Mouse (Mus musculus) midbrain, embryonic 13.5 days (tissue): ENCODE measurements at regions not wholly inside any gene's neighbourhood (a gene's known extent, or its start where the extent isn't known, plus 50 kb on each side); places are given as distances from the start of the nearest gene placed in this dataset.
"Not testable (repeated sequence)": the region's sequence is repeated elsewhere in the genome, so short reads cannot be mapped to it uniquely, and the experiment has no call there.

Source experiments
- ATAC-seq: fragments of 200-750 bp; cut with Nextera tagmentation; 2 replicates; pipeline ENCODE4 v1.8.0; 2017; ENCODE audit warnings: mild to moderate bottlenecking, moderate TSS enrichment, moderate library complexity
- H3K27ac ChIP-seq: fragments of 300-500 bp; sonication (generic); 2 replicates; pipeline ENCODE4 v1.5.1; 2015; ENCODE audit warnings: inconsistent platforms, mild to moderate bottlenecking, moderate library complexity
- H3K27me3 ChIP-seq: fragments of 300-500 bp; sonication (generic); 2 replicates; pipeline ENCODE4 v1.6.1; 2015; ENCODE audit warnings: mild to moderate bottlenecking, inconsistent platforms
- H3K36me3 ChIP-seq: fragments of 300-500 bp; sonication (generic); 2 replicates; pipeline ENCODE4 v1.6.1; 2015; ENCODE audit warnings: mild to moderate bottlenecking, inconsistent platforms
- H3K4me1 ChIP-seq: fragments of 300-500 bp; sonication (generic); replicated peaks from 2 replicates; pipeline ENCODE4 v1.6.1; 2015; ENCODE audit warnings: inconsistent platforms
- H3K4me2 ChIP-seq: fragments of 300-500 bp; sonication (generic); replicated peaks from 2 replicates; pipeline ENCODE4 v1.6.1; 2015; ENCODE audit warnings: moderate library complexity, mild to moderate bottlenecking, inconsistent platforms
- H3K4me3 ChIP-seq: fragments of 300-500 bp; sonication (generic); replicated peaks from 2 replicates; pipeline ENCODE4 v1.5.1; 2015; ENCODE audit warnings: mild to moderate bottlenecking, inconsistent platforms
- H3K9ac ChIP-seq: fragments of 300-500 bp; sonication (generic); replicated peaks from 2 replicates; pipeline ENCODE4 v1.6.1; 2015; ENCODE audit warnings: mild to moderate bottlenecking, inconsistent platforms
- H3K9me3 ChIP-seq: fragments of 300-500 bp; sonication (generic); 2 replicates; pipeline ENCODE4 v1.6.1; 2016; ENCODE audit warnings: mild to moderate bottlenecking, inconsistent platforms
- WGBS: fragments of 180-500 bp; shearing (Covaris S2); methylation state at CpG from one replicate; pipeline ENCODE4 v1.1.7; 2015; 5-methylcytosine and 5-hydroxymethylcytosine counted together

- no peak overlapping the region for H3K27ac ChIP-seq
- no peaks in the 10 kb centered on the region for H3K36me3 ChIP-seq
- H3K27me3 ChIP-seq: no peaks in the 10 kb centered on the region
- H3K4me1 ChIP-seq: no peaks in the 10 kb centered on the region
- WGBS: 76% methylated on average over 2 of the region's 2 CpGs
- H3K9me3 ChIP-seq: no peaks in the 10 kb centered on the region
- H3K4me2 ChIP-seq: no peak overlapping the region
- no peak overlapping the region for H3K9ac ChIP-seq
- H3K4me3 ChIP-seq: no peak overlapping the region
- no peak for ATAC-seq
These were observed 943.7 kb upstream of the Prmt6 start for GRCm38 (mm10) chr3:111194541-111194940.

GRCm38 (mm10) chr3:111166698-111167097, 915.9 kb upstream of the Prmt6 start:
- H3K4me3 ChIP-seq: no peak overlapping the region
- no peaks in the 10 kb centered on the region for H3K9me3 ChIP-seq
- no peaks in the 10 kb centered on the region for H3K36me3 ChIP-seq
- no peaks in the 10 kb centered on the region for H3K27me3 ChIP-seq
- no peaks in the 10 kb centered on the region for H3K4me1 ChIP-seq
- no peak for ATAC-seq
- H3K27ac ChIP-seq: no peak overlapping the region
- WGBS: 96% methylated on average over 3 of the region's 3 CpGs
- no peak overlapping the region for H3K9ac ChIP-seq
- H3K4me2 ChIP-seq: no peak overlapping the region

- H3K4me3 ChIP-seq, H3K27me3 ChIP-seq, H3K9ac ChIP-seq, H3K4me1 ChIP-seq, H3K4me2 ChIP-seq, H3K27ac ChIP-seq, H3K9me3 ChIP-seq, ATAC-seq, H3K36me3 ChIP-seq: not testable (repeated sequence)
- 81% methylated on average over 1 of the region's 1 CpGs for WGBS
These were observed 890.4 kb upstream of the Prmt6 start for GRCm38 (mm10) chr3:111141196-111141595.

GRCm38 (mm10) chr3:111108982-111109381, 858.2 kb upstream of the Prmt6 start:
- Histone ChIP-seq H3K9ac (no peak overlapping the region), H3K4me2 (no peak overlapping the region), H3K27ac (no peak overlapping the region), H3K4me3 (no peak overlapping the region), H3K36me3 (no peaks in the 10 kb centered on the region), H3K4me1 (no peaks in the 10 kb centered on the region), H3K27me3 (no peaks in the 10 kb centered on the region), H3K9me3 (no peaks in the 10 kb centered on the region)
- ATAC-seq: no peak
- WGBS: 94% methylated on average over 7 of the region's 7 CpGs

GRCm38 (mm10) chr3:111102646-111103045, 851.8 kb upstream of the Prmt6 start:
- Histone ChIP-seq H3K4me1 (no peaks in the 10 kb centered on the region), H3K9ac (no peak overlapping the region), H3K36me3 (no peaks in the 10 kb centered on the region), H3K9me3 (no peaks in the 10 kb centered on the region), H3K27ac (no peak overlapping the region), H3K27me3 (no peaks in the 10 kb centered on the region), H3K4me3 (no peak overlapping the region), H3K4me2 (no peak overlapping the region)
- no peak for ATAC-seq
- WGBS: 80% methylated on average over 1 of the region's 1 CpGs

- H3K4me1 ChIP-seq: no peaks in the 10 kb centered on the region
- no peaks in the 10 kb centered on the region for H3K27me3 ChIP-seq
- WGBS: 68% methylated on average over 1 of the region's 1 CpGs
- no peak overlapping the region for H3K4me3 ChIP-seq
- H3K4me2 ChIP-seq: no peak overlapping the region
- H3K27ac ChIP-seq: no peak overlapping the region
- ATAC-seq: no peak
- no peaks in the 10 kb centered on the region for H3K36me3 ChIP-seq
- peaks cover 2% of the 10 kb centered on the region; the same call in 1 of the 2 replicates for H3K9me3 ChIP-seq
- no peak overlapping the region for H3K9ac ChIP-seq
These were observed 823.5 kb upstream of the Prmt6 start for GRCm38 (mm10) chr3:111074311-111074710.

GRCm38 (mm10) chr3:111070301-111070700, 819.5 kb upstream of the Prmt6 start:
- Histone ChIP-seq H3K4me1 (no peaks in the 10 kb centered on the region), H3K27me3 (no peaks in the 10 kb centered on the region), H3K9ac (no peak overlapping the region), H3K36me3 (no peaks in the 10 kb centered on the region), H3K4me2 (no peak overlapping the region), H3K27ac (no peak overlapping the region), H3K4me3 (no peak overlapping the region), H3K9me3 (no peaks in the 10 kb centered on the region)
- ATAC-seq: no peak

- no peaks in the 10 kb centered on the region for H3K4me1 ChIP-seq
- H3K9ac ChIP-seq: no peak overlapping the region
- H3K27me3 ChIP-seq: no peaks in the 10 kb centered on the region
- H3K27ac ChIP-seq: 0 out of 2 replicates have a peak overlapping the region, but pooled peaks have one; percentile 14
- H3K9me3 ChIP-seq: no peaks in the 10 kb centered on the region
- no peak overlapping the region for H3K4me3 ChIP-seq
- ATAC-seq: peak; percentile 81
- WGBS: 54% methylated on average over 2 of the region's 2 CpGs
- no peaks in the 10 kb centered on the region for H3K36me3 ChIP-seq
- no peak overlapping the region for H3K4me2 ChIP-seq
These were observed 819.0 kb upstream of the Prmt6 start for GRCm38 (mm10) chr3:111069843-111070242.

- Histone ChIP-seq H3K9me3 (no peaks in the 10 kb centered on the region), H3K4me1 (no peaks in the 10 kb centered on the region), H3K4me3 (no peak overlapping the region), H3K27ac (no peak overlapping the region), H3K4me2 (no peak overlapping the region), H3K36me3 (no peaks in the 10 kb centered on the region), H3K27me3 (no peaks in the 10 kb centered on the region), H3K9ac (no peak overlapping the region)
- 18% methylated on average over 7 of the region's 7 CpGs for WGBS
- no peak for ATAC-seq
These were observed 818.4 kb upstream of the Prmt6 start for GRCm38 (mm10) chr3:111069156-111069555.

GRCm38 (mm10) chr3:111049638-111050037, 798.8 kb upstream of the Prmt6 start:
- no peaks in the 10 kb centered on the region for H3K36me3 ChIP-seq
- no peaks in the 10 kb centered on the region for H3K9me3 ChIP-seq
- no peak for ATAC-seq

More at GRCm38 (mm10) chr3:111049638-111050037, 798.8 kb upstream of the Prmt6 start:
- Histone ChIP-seq H3K9ac (no peak overlapping the region), H3K4me3 (no peak overlapping the region), H3K27me3 (no peaks in the 10 kb centered on the region), H3K4me1 (no peaks in the 10 kb centered on the region), H3K27ac (no peak overlapping the region), H3K4me2 (no peak overlapping the region)
- 85% methylated on average over 2 of the region's 2 CpGs for WGBS
